Mouse (Mus musculus) C2C12 (cell line): ENCODE results near the gene Tmem14a. TPM values are rescaled to one million over a fixed set of nuclear protein-coding genes. Genes with fewer than 3 reads are reported as not detected.
"Not testable (repeated sequence)": the region's sequence is repeated elsewhere in the genome, so short reads cannot be mapped to it uniquely, and the experiment has no call there.

Source experiments
- H3K27me3 ChIP-seq: one replicate; pipeline ENCODE4 v1.6.1; 2011; ENCODE audit not compliant: control insufficient read depth, insufficient read depth, insufficient read length
- H3K36me3 ChIP-seq: one replicate; pipeline ENCODE4 v1.6.1; 2011; ENCODE audit not compliant: control insufficient read depth, insufficient read depth
- H3K4me3 ChIP-seq: one replicate; pipeline ENCODE4 v1.5.1; 2011; ENCODE audit warnings: mild to moderate bottlenecking, control low read depth; ENCODE audit not compliant: poor library complexity, insufficient read depth, severe bottlenecking
- H3K79me2 ChIP-seq: one replicate; pipeline ENCODE4 v1.6.1; 2011; ENCODE audit not compliant: control insufficient read depth, insufficient read depth
- H3K79me3 ChIP-seq: one replicate; pipeline ENCODE4 v1.6.1; 2011; ENCODE audit warnings: low read depth, control low read depth
- H3ac ChIP-seq: one replicate; pipeline ENCODE3; 2011; ENCODE audit warnings: low read depth; ENCODE audit not compliant: control insufficient read depth, insufficient read length
- CEBPB ChIP-seq: IDR thresholded peaks from one replicate; pipeline ENCODE4 v1.6.1; 2011; ENCODE audit warnings: low read depth, mild to moderate bottlenecking, control low read depth, moderate library complexity
- CTCF ChIP-seq: IDR thresholded peaks from one replicate; pipeline ENCODE4 v1.5.1; 2011; ENCODE audit not compliant: control insufficient read depth, insufficient read depth, insufficient read length
- FOSL1 ChIP-seq: IDR thresholded peaks from one replicate; pipeline ENCODE4 v1.8.0; 2011; ENCODE audit warnings: mild to moderate bottlenecking, low read length; ENCODE audit not compliant: poor library complexity, insufficient read depth, severe bottlenecking
- MAX ChIP-seq: IDR thresholded peaks from one replicate; pipeline ENCODE4 v1.6.1; 2011; ENCODE audit warnings: mild to moderate bottlenecking, control low read depth
- MYOD1 ChIP-seq: IDR thresholded peaks from one replicate; pipeline ENCODE4 v1.6.1; 2011; ENCODE audit warnings: low read depth; ENCODE audit not compliant: control insufficient read depth, insufficient read length
- MYOG ChIP-seq: IDR thresholded peaks from one replicate; pipeline ENCODE4 v1.6.1; 2011; ENCODE audit not compliant: control insufficient read depth, insufficient read length; ENCODE audit errors: extremely low read depth
- USF1 ChIP-seq: IDR thresholded peaks from one replicate; pipeline ENCODE4 v1.6.1; 2011; ENCODE audit warnings: low read depth, mild to moderate bottlenecking, control low read depth, moderate library complexity
- polyA plus RNA-seq: library from polyadenylated mRNA; unstranded; fragments of >200 nt; fragmentation: generic; extraction: Trizol; gene quantifications from one replicate; pipeline ENCODE4 v1.2.1, GENCODE M21; 2012; ENCODE audit warnings: missing spikeins

Gene Tmem14a
- polyA plus RNA-seq, 1 experiment: 0.87 TPM

- no peak overlapping the region for H3ac ChIP-seq
- no peaks in the 10 kb centered on the region for H3K79me3 ChIP-seq
- H3K79me2 ChIP-seq: no peaks in the 10 kb centered on the region
- no peaks in the 10 kb centered on the region for H3K27me3 ChIP-seq
- no peak overlapping the region for H3K4me3 ChIP-seq
- no peaks in the 10 kb centered on the region for H3K36me3 ChIP-seq
- TF ChIP-seq USF1 (no peak), FOSL1 (no peak), MAX (no peak), CEBPB (no peak)
These were observed 44.0 kb downstream of the Tmem14a start for GRCm38 (mm10) chr1:21262401-21262800.

DNA sequence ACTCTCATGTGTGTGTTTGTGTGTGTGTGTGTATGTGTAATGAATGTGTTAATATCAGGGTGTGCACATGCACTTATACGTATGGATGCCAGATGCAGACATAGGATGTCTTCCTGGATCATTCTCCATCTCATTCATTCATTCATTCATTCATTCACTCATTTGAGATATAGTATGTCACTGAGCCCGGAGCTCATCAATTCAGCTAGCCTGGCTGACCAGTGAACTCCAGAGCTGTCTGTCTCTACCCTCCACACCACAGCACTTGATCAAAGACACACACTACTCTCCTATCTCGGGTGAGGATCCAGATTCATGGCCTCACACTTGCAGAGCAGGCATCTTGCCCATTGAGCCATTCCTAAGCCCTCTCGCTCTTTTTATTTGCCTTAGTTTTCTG lies 45.6 kb downstream of the Tmem14a start:
- Histone ChIP-seq H3K79me2 (no peaks in the 10 kb centered on the region), H3K27me3 (no peaks in the 10 kb centered on the region), H3K79me3 (no peaks in the 10 kb centered on the region), H3K36me3 (no peaks in the 10 kb centered on the region), H3ac (no peak overlapping the region), H3K4me3 (no peak overlapping the region)
- TF ChIP-seq USF1 (no peak), MAX (no peak)

GRCm38 (mm10) chr1:21264747-21265146 lies 46.4 kb downstream of the Tmem14a start:
- TF ChIP-seq CEBPB (no peak), MYOG (no peak), MAX (no peak), FOSL1 (no peak), CTCF (no peak), USF1 (no peak), MYOD1 (no peak)
- Histone ChIP-seq H3K79me2 (no peaks in the 10 kb centered on the region), H3K27me3 (no peaks in the 10 kb centered on the region), H3K79me3 (no peaks in the 10 kb centered on the region), H3K4me3 (no peak overlapping the region), H3K36me3 (no peaks in the 10 kb centered on the region), H3ac (no peak overlapping the region)

DNA sequence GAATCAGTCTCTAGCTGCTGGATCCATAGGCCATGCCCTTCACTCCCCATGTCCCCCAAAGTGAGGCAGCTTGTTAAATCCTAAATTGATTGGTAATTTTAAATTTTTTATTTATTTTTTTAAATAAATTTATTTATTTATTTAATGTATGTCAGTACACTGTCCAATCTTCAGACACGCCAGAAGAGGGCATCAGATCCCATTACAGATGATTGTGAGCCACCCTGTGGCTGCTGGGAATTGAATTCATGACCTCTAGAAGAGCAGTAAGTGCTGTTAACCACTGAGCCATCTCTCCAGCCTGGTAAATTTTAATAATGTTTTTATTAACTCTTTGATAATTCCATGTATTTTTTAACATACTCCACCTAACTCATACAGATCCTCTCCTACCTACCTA lies 48.4 kb downstream of the Tmem14a start:
- no peak overlapping the region for H3K4me3 ChIP-seq
- no peak overlapping the region for H3ac ChIP-seq
- TF ChIP-seq CTCF (no peak), MYOD1 (no peak), MYOG (no peak), MAX (no peak), FOSL1 (no peak), CEBPB (no peak)
- H3K79me3 ChIP-seq: no peaks in the 10 kb centered on the region
- H3K36me3 ChIP-seq: no peaks in the 10 kb centered on the region
- H3K27me3 ChIP-seq: no peaks in the 10 kb centered on the region
- H3K79me2 ChIP-seq: no peaks in the 10 kb centered on the region

DNA sequence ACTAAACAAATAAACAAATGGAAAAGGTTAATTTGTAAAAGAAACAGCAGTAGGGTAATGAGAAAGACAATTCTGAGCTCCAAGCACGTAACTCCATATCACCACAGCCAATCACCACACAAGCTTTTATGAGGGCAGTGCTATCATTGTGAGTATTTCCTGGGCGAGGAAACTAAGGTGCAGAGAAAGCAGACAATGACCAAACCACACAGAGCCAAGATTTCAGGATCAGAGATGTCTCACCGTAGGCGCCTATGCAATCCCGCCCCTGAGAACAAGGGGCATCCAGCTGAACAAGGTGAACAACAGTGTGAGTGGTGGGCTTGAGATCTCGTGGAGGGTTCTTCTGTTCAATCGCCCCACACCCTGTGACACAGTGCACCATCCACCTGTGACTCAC lies 49.1 kb downstream of the Tmem14a start:
- not testable (repeated sequence) for H3K79me2 ChIP-seq, H3K36me3 ChIP-seq, H3ac ChIP-seq, H3K4me3 ChIP-seq, H3K27me3 ChIP-seq, H3K79me3 ChIP-seq

DNA sequence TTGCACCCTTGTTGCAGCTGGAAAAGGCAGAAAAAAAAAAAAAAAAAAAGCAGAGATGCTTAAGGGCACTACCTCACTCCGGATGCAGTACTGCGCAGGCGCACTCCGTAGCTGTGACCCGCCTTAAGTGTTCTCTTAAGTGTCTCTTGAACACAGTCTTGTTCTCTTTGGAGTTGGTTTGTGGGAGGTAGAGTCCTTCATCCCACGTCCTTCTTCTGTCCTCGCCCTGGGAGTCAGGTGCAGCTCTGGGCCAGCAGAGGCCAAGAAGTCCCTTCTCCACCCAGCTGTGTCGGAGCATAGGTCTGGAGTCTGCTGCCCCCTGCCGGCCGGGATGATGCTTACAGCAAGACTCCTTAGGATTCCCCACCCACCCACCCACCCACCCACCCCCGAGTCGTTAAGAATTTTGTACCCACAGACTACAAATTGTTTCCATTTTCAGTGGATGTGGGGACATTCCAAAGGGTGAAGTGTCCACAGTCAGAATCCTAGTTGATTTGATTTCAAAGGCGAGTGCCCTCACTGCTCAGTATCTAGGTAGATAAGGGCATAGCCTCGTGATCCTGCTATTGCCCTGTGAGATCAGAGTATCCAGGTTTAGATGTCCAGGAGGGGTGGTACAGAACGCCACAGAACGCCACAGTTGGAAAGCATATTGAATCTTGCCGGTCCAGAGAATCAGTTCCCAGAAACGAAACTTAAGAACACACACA lies 53.1 kb downstream of the Tmem14a start:
- Histone ChIP-seq H3K27me3 (no peaks in the 10 kb centered on the region), H3ac (no peak overlapping the region), H3K79me3 (no peaks in the 10 kb centered on the region), H3K4me3 (no peak overlapping the region), H3K79me2 (no peaks in the 10 kb centered on the region), H3K36me3 (no peaks in the 10 kb centered on the region)
- TF ChIP-seq CEBPB (no peak), FOSL1 (no peak), USF1 (no peak), MYOD1 (no peak), MYOG (no peak), CTCF (no peak), MAX (no peak)
